Mouse (Mus musculus): ENCODE data around the gene Irf4. TPM values are rescaled to one million over a fixed set of nuclear protein-coding genes. Genes with fewer than 3 reads are reported as not detected.

Gene Irf4
- polyA plus RNA-seq (2014; fragmentation: Nextera tagmentation; extraction: Ambion mirVana) = 0.19 and 0.27 TPM in 2 replicates

- H3K4me1 ChIP-seq (ENCODE audit: control insufficient read depth, insufficient read depth, low read length) = 0 out of 2 replicates have a peak, but pooled peaks cover 9% of the 10 kb centered on the region
- peak within 1 kb of the TSS; percentile 57 for H3K4me2 ChIP-seq (replicated peaks; ENCODE audit: low read depth, low read length)
- WGBS = under 1% methylated on average over 21 of the region's 21 CpGs
- peaks cover 64% of the 10 kb centered on the region for H3K27me3 ChIP-seq (ENCODE audit: control insufficient read depth, insufficient read depth, low read length)
- peak; percentile 87 for ATAC-seq (ENCODE audit: low FRiP score, low TSS enrichment)
- H3K4me3 ChIP-seq (ENCODE audit: low read length) = peak within 1 kb of the TSS; percentile 39
- no peaks in the 10 kb centered on the region for H3K36me3 ChIP-seq (ENCODE audit: control insufficient read depth, insufficient read depth, low read length)
- no peaks in the 10 kb centered on the region for H3K9me3 ChIP-seq (ENCODE audit: control insufficient read depth, low read length)
- no peak within 1 kb of the TSS for H3K27ac ChIP-seq (ENCODE audit: low read depth, low read length)
- no peak within 1 kb of the TSS for H3K9ac ChIP-seq (ENCODE audit: low read depth, low read length)
Observed at GRCm38 (mm10) chr13:30749021-30749556, at the start of gene Irf4. TSS of gene Irf4 (plus strand) at chr13:30749226.

GRCm38 (mm10) chr13:30702695-30703094 is 46.3 kb upstream of the Irf4 start:
- H3K4me2 ChIP-seq (replicated peaks; ENCODE audit: low read depth, low read length) = no peak overlapping the region
- no peak for ATAC-seq (ENCODE audit: low FRiP score, low TSS enrichment)
- no peaks in the 10 kb centered on the region for H3K9me3 ChIP-seq (ENCODE audit: control insufficient read depth, low read length)
- H3K36me3 ChIP-seq (ENCODE audit: control insufficient read depth, insufficient read depth, low read length) = no peaks in the 10 kb centered on the region
- no peak overlapping the region for H3K4me3 ChIP-seq (ENCODE audit: low read length)
- no peak overlapping the region for H3K9ac ChIP-seq (ENCODE audit: low read depth, low read length)
- H3K27me3 ChIP-seq (ENCODE audit: control insufficient read depth, insufficient read depth, low read length) = no peaks in the 10 kb centered on the region
- H3K27ac ChIP-seq (ENCODE audit: low read depth, low read length) = no peak overlapping the region
- H3K4me1 ChIP-seq (ENCODE audit: control insufficient read depth, insufficient read depth, low read length) = no peaks in the 10 kb centered on the region
- WGBS = 95% methylated on average over 5 of the region's 5 CpGs

GRCm38 (mm10) chr13:30704246-30705095 is 44.6 kb upstream of the Irf4 start:
- H3K27ac ChIP-seq (ENCODE audit: low read depth, low read length) = no peak overlapping the region
- no peaks in the 10 kb centered on the region for H3K27me3 ChIP-seq (ENCODE audit: control insufficient read depth, insufficient read depth, low read length)
- H3K9me3 ChIP-seq (ENCODE audit: control insufficient read depth, low read length) = no peaks in the 10 kb centered on the region
- H3K4me2 ChIP-seq (replicated peaks; ENCODE audit: low read depth, low read length) = no peak overlapping the region
- ATAC-seq (ENCODE audit: low FRiP score, low TSS enrichment) = no peak
- H3K4me1 ChIP-seq (ENCODE audit: control insufficient read depth, insufficient read depth, low read length) = no peaks in the 10 kb centered on the region
- no peak overlapping the region for H3K9ac ChIP-seq (ENCODE audit: low read depth, low read length)
- no peaks in the 10 kb centered on the region for H3K36me3 ChIP-seq (ENCODE audit: control insufficient read depth, insufficient read depth, low read length)
- 87% methylated on average over 8 of the region's 8 CpGs for WGBS
- H3K4me3 ChIP-seq (ENCODE audit: low read length) = no peak overlapping the region

GRCm38 (mm10) chr13:30711066-30711465 is 38.0 kb upstream of the Irf4 start:
- ATAC-seq (ENCODE audit: low FRiP score, low TSS enrichment) = no peak
- no peaks in the 10 kb centered on the region; the same call in 1 of the 2 replicates for H3K4me1 ChIP-seq (ENCODE audit: control insufficient read depth, insufficient read depth, low read length)
- no peaks in the 10 kb centered on the region for H3K27me3 ChIP-seq (ENCODE audit: control insufficient read depth, insufficient read depth, low read length)
- H3K4me3 ChIP-seq (ENCODE audit: low read length) = no peak overlapping the region
- no peaks in the 10 kb centered on the region for H3K9me3 ChIP-seq (ENCODE audit: control insufficient read depth, low read length)
- no peak overlapping the region for H3K27ac ChIP-seq (ENCODE audit: low read depth, low read length)
- 80% methylated on average over 2 of the region's 2 CpGs for WGBS
- H3K9ac ChIP-seq (ENCODE audit: low read depth, low read length) = no peak overlapping the region
- no peak overlapping the region for H3K4me2 ChIP-seq (replicated peaks; ENCODE audit: low read depth, low read length)
- no peaks in the 10 kb centered on the region for H3K36me3 ChIP-seq (ENCODE audit: control insufficient read depth, insufficient read depth, low read length)

- Histone ChIP-seq H3K9ac (ENCODE audit: low read depth, low read length) (no peak overlapping the region), H3K27me3 (ENCODE audit: control insufficient read depth, insufficient read depth, low read length) (no peaks in the 10 kb centered on the region), H3K4me3 (ENCODE audit: low read length) (no peak overlapping the region), H3K9me3 (ENCODE audit: control insufficient read depth, low read length) (no peaks in the 10 kb centered on the region), H3K4me2 (replicated peaks; ENCODE audit: low read depth, low read length) (no peak overlapping the region), H3K4me1 (ENCODE audit: control insufficient read depth, insufficient read depth, low read length) (no peaks in the 10 kb centered on the region; the same call in 1 of the 2 replicates), H3K27ac (ENCODE audit: low read depth, low read length) (no peak overlapping the region), H3K36me3 (ENCODE audit: control insufficient read depth, insufficient read depth, low read length) (no peaks in the 10 kb centered on the region)
- WGBS = 95% methylated on average over 3 of the region's 3 CpGs
- no peak for ATAC-seq (ENCODE audit: low FRiP score, low TSS enrichment)
Observed at GRCm38 (mm10) chr13:30711711-30712110, 37.3 kb upstream of the Irf4 start.

GRCm38 (mm10) chr13:30712280-30712679 is 36.7 kb upstream of the Irf4 start:
- Histone ChIP-seq H3K36me3 (ENCODE audit: control insufficient read depth, insufficient read depth, low read length) (no peaks in the 10 kb centered on the region), H3K27me3 (ENCODE audit: control insufficient read depth, insufficient read depth, low read length) (no peaks in the 10 kb centered on the region), H3K9ac (ENCODE audit: low read depth, low read length) (no peak overlapping the region), H3K9me3 (ENCODE audit: control insufficient read depth, low read length) (no peaks in the 10 kb centered on the region), H3K27ac (ENCODE audit: low read depth, low read length) (no peak overlapping the region), H3K4me1 (ENCODE audit: control insufficient read depth, insufficient read depth, low read length) (no peaks in the 10 kb centered on the region; the same call in 1 of the 2 replicates), H3K4me2 (replicated peaks; ENCODE audit: low read depth, low read length) (no peak overlapping the region), H3K4me3 (ENCODE audit: low read length) (no peak overlapping the region)
- peak; percentile 85 for ATAC-seq (ENCODE audit: low FRiP score, low TSS enrichment)
- 50% methylated on average over 6 of the region's 6 CpGs for WGBS

GRCm38 (mm10) chr13:30713621-30714020 is 35.4 kb upstream of the Irf4 start:
- H3K27ac ChIP-seq (ENCODE audit: low read depth, low read length) = no peak overlapping the region
- no peak overlapping the region for H3K9ac ChIP-seq (ENCODE audit: low read depth, low read length)
- no peak for ATAC-seq (ENCODE audit: low FRiP score, low TSS enrichment)
- WGBS = 43% methylated on average over 3 of the region's 3 CpGs
- no peaks in the 10 kb centered on the region for H3K9me3 ChIP-seq (ENCODE audit: control insufficient read depth, low read length)
- H3K27me3 ChIP-seq (ENCODE audit: control insufficient read depth, insufficient read depth, low read length) = no peaks in the 10 kb centered on the region
- H3K36me3 ChIP-seq (ENCODE audit: control insufficient read depth, insufficient read depth, low read length) = no peaks in the 10 kb centered on the region
- H3K4me2 ChIP-seq (replicated peaks; ENCODE audit: low read depth, low read length) = no peak overlapping the region
- no peaks in the 10 kb centered on the region; the same call in 1 of the 2 replicates for H3K4me1 ChIP-seq (ENCODE audit: control insufficient read depth, insufficient read depth, low read length)
- H3K4me3 ChIP-seq (ENCODE audit: low read length) = no peak overlapping the region

- Histone ChIP-seq H3K27ac (ENCODE audit: low read depth, low read length) (no peak overlapping the region), H3K4me3 (ENCODE audit: low read length) (no peak overlapping the region), H3K4me1 (ENCODE audit: control insufficient read depth, insufficient read depth, low read length) (no peaks in the 10 kb centered on the region; the same call in 1 of the 2 replicates), H3K27me3 (ENCODE audit: control insufficient read depth, insufficient read depth, low read length) (no peaks in the 10 kb centered on the region), H3K9me3 (ENCODE audit: control insufficient read depth, low read length) (no peaks in the 10 kb centered on the region), H3K4me2 (replicated peaks; ENCODE audit: low read depth, low read length) (no peak overlapping the region), H3K9ac (ENCODE audit: low read depth, low read length) (no peak overlapping the region), H3K36me3 (ENCODE audit: control insufficient read depth, insufficient read depth, low read length) (no peaks in the 10 kb centered on the region)
- ATAC-seq (ENCODE audit: low FRiP score, low TSS enrichment) = no peak
- 87% methylated on average over 6 of the region's 6 CpGs for WGBS
Observed at GRCm38 (mm10) chr13:30714552-30714951, 34.5 kb upstream of the Irf4 start.

- 90% methylated on average over 7 of the region's 7 CpGs for WGBS
- Histone ChIP-seq H3K9me3 (ENCODE audit: control insufficient read depth, low read length) (no peaks in the 10 kb centered on the region), H3K4me1 (ENCODE audit: control insufficient read depth, insufficient read depth, low read length) (no peaks in the 10 kb centered on the region; the same call in 1 of the 2 replicates), H3K9ac (ENCODE audit: low read depth, low read length) (no peak overlapping the region), H3K27me3 (ENCODE audit: control insufficient read depth, insufficient read depth, low read length) (no peaks in the 10 kb centered on the region), H3K27ac (ENCODE audit: low read depth, low read length) (no peak overlapping the region), H3K4me2 (replicated peaks; ENCODE audit: low read depth, low read length) (no peak overlapping the region), H3K4me3 (ENCODE audit: low read length) (no peak overlapping the region), H3K36me3 (ENCODE audit: control insufficient read depth, insufficient read depth, low read length) (no peaks in the 10 kb centered on the region)
- ATAC-seq (ENCODE audit: low FRiP score, low TSS enrichment) = no peak
Observed at GRCm38 (mm10) chr13:30715060-30715459, 34.0 kb upstream of the Irf4 start.
